In the genomic region with DNA sequence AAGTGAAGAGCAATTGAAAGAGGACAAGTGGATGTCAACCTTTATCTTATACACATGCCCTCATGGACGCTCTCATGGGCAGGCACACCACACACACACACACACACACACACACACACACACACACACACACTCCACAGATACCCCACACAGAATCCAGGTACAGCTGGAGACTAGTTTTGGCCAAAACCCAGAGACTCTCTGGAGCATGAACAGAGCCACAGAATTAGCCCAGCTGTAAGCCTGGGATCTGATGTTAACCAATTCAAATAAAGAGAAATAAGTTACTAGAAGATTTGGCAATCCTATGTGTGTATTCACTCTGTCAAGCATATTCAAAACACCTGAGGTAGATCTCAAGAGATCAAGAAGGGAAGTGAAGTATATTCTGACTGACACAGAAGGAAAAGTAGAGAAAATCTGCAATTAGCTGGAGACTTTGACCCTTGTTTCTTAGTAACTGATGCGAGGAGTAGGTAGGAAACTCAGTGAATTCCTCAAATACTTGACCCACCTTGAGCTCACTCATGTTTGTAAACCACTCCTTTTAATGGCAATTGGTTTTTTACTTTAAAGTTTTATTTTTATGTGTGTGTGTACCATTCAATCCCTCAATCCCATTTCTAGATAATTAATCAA, we compare ENCODE assay signal across 41 mouse cellular contexts. TPM values are rescaled to one million over a fixed set of nuclear protein-coding genes. Genes with fewer than 3 reads are reported as not detected.
DNase-seq lines count a peak whose midpoint lies in the region; ATAC-seq and TF ChIP-seq lines count a peak whose summit lies in the region.
"Had no signal": no experiment of that assay in that cellular context is flagged by ENCODE, and none has a peak within 500 bp of the region (broad histone marks: within the 10 kb centered on the region; RNA-seq: fewer than 3 reads in every experiment).

No protein-coding gene starts in this region.

- no peaks in the 10 kb centered on the region for H3K36me3 ChIP-seq in kidney, embryonic 14.5 days (ENCODE audit: control insufficient read depth, insufficient read depth, low read length)
- no peaks in the 10 kb centered on the region for H3K36me3 ChIP-seq in kidney, adult 2 months (ENCODE audit: control insufficient read depth, insufficient read depth, low read length)
- no peaks in the 10 kb centered on the region for H3K36me3 ChIP-seq in kidney, postnatal 0 days (ENCODE audit: insufficient read depth, low read length)
- H3K36me3 ChIP-seq: embryonic facial prominence, embryonic 10.5 days; embryonic facial prominence, embryonic 15.5 days; forebrain, embryonic 12.5 days; heart, embryonic 10.5 days; hindbrain, embryonic 12.5 days; liver, embryonic 12.5 days; neural tube, embryonic 12.5 days had no signal

- WGBS in kidney, embryonic 14.5 days = 71% methylated on average over 2 of the region's 2 CpGs
- 37% methylated on average over 2 of the region's 2 CpGs for WGBS in kidney, adult 2 months
- 63% methylated on average over 2 of the region's 2 CpGs for WGBS in kidney, postnatal 0 days

- no peak overlapping the region for H3K9ac ChIP-seq in kidney, embryonic 14.5 days (ENCODE audit: low read depth, low read length)
- H3K9ac ChIP-seq in kidney, postnatal 0 days (ENCODE audit: low read depth, low read length) = no peak overlapping the region
- H3K9ac ChIP-seq: embryonic facial prominence, embryonic 15.5 days; forebrain, embryonic 12.5 days; forebrain, postnatal 0 days; hindbrain, embryonic 12.5 days; liver, embryonic 12.5 days; liver, postnatal 0 days; neural tube, embryonic 12.5 days had no signal

- TF ChIP-seq POLR2A in kidney, adult 2 months (IDR thresholded peaks at IDR 0.05; ENCODE audit: low read depth, low read length) = no peak

- peak; percentile 37 for DNase-seq in kidney, adult 11 months
- peak; percentile 83 for DNase-seq in kidney, adult 2 months
- DNase-seq in kidney, postnatal 0 days (ENCODE audit: low spot score) = peak; percentile 43
- DNase-seq in natural killer cell, adult 2 months (ENCODE audit: low spot score in 2 of 2) = no peak
- DNase-seq: adrenal gland, postnatal 10 days; cerebellum, adult 8-10 months; cerebellum, postnatal 25 days; forebrain, postnatal 0 days; heart, postnatal 36 days; left cerebral cortex, postnatal 4 days; liver, postnatal 0 days; lung, postnatal 14 days; thymus, postnatal 4 days had no signal

- no peak overlapping the region for H3K4me2 ChIP-seq in kidney, embryonic 14.5 days (replicated peaks; ENCODE audit: low read depth, low read length)
- H3K4me2 ChIP-seq in kidney, postnatal 0 days (ENCODE audit: low read length) = no peak overlapping the region
- H3K4me2 ChIP-seq: embryonic facial prominence, embryonic 15.5 days; forebrain, embryonic 12.5 days; hindbrain, embryonic 12.5 days; liver, embryonic 12.5 days; midbrain, embryonic 11.5 days; neural tube, embryonic 12.5 days had no signal

- no peaks in the 10 kb centered on the region for H3K27me3 ChIP-seq in kidney, embryonic 14.5 days (ENCODE audit: control insufficient read depth, insufficient read depth, low read length)
- H3K27me3 ChIP-seq in kidney, adult 2 months (replicated peaks; ENCODE audit: control insufficient read depth, insufficient read depth, low read length) = no peaks in the 10 kb centered on the region
- H3K27me3 ChIP-seq in kidney, postnatal 0 days (ENCODE audit: insufficient read depth, low read length) = no peaks in the 10 kb centered on the region
- H3K27me3 ChIP-seq: CH12.LX; embryonic facial prominence, embryonic 15.5 days; forebrain, embryonic 12.5 days; hindbrain, embryonic 12.5 days; liver, embryonic 12.5 days; neural tube, embryonic 12.5 days had no signal

- H3K9me3 ChIP-seq in kidney, embryonic 14.5 days (ENCODE audit: control insufficient read depth, low read length) = no peaks in the 10 kb centered on the region
- H3K9me3 ChIP-seq in kidney, postnatal 0 days (replicated peaks; ENCODE audit: low read length) = no peaks in the 10 kb centered on the region
- H3K9me3 ChIP-seq: embryonic facial prominence, embryonic 10.5 days; embryonic facial prominence, embryonic 15.5 days; forebrain, embryonic 12.5 days; heart, embryonic 10.5 days; hindbrain, embryonic 12.5 days; liver, embryonic 12.5 days; neural tube, embryonic 12.5 days had no signal

- no peak overlapping the region for H3K4me3 ChIP-seq in kidney, embryonic 14.5 days (ENCODE audit: low read length)
- no peak overlapping the region for H3K4me3 ChIP-seq in kidney, adult 2 months (ENCODE audit: insufficient read depth, low read depth, low read length)
- no peak overlapping the region for H3K4me3 ChIP-seq in kidney, postnatal 0 days (replicated peaks; ENCODE audit: low read depth, low read length)
- H3K4me3 ChIP-seq: embryonic facial prominence, embryonic 10.5 days; embryonic facial prominence, embryonic 15.5 days; forebrain, embryonic 12.5 days; heart, embryonic 10.5 days; hindbrain, embryonic 12.5 days; liver, embryonic 12.5 days; neural tube, embryonic 12.5 days had no signal

- H3K27ac ChIP-seq in kidney, embryonic 14.5 days (ENCODE audit: low read depth, low read length) = no peak overlapping the region
- peak overlapping the region; percentile 80; the same call in 1 of the 2 replicates for H3K27ac ChIP-seq in kidney, adult 2 months (ENCODE audit: insufficient read depth, low read depth, low read length)
- peak overlapping the region; percentile 63; the same call in 1 of the 2 replicates for H3K27ac ChIP-seq in kidney, postnatal 0 days
- H3K27ac ChIP-seq: embryonic facial prominence, embryonic 10.5 days; embryonic facial prominence, embryonic 15.5 days; forebrain, embryonic 12.5 days; heart, embryonic 10.5 days; hindbrain, embryonic 12.5 days; hindbrain, postnatal 0 days; liver, embryonic 12.5 days; neural tube, embryonic 12.5 days had no signal

- no peaks in the 10 kb centered on the region for H3K4me1 ChIP-seq in kidney, embryonic 14.5 days (ENCODE audit: control insufficient read depth, insufficient read depth, low read length)
- peaks cover 8% of the 10 kb centered on the region; the same call in 1 of the 2 replicates for H3K4me1 ChIP-seq in kidney, adult 2 months (ENCODE audit: control insufficient read depth, insufficient read depth, low read length)
- H3K4me1 ChIP-seq in kidney, postnatal 0 days (replicated peaks; ENCODE audit: insufficient read depth, low read length) = no peaks in the 10 kb centered on the region
- H3K4me1 ChIP-seq: embryonic facial prominence, embryonic 10.5 days; embryonic facial prominence, embryonic 15.5 days; forebrain, embryonic 12.5 days; hindbrain, embryonic 12.5 days; neural tube, embryonic 12.5 days had no signal

- no peak for ATAC-seq in kidney, embryonic 14.5 days (ENCODE audit: low FRiP score, low TSS enrichment)
- ATAC-seq in kidney, postnatal 0 days (replicated peaks; ENCODE audit: low FRiP score, low read depth) = peak; percentile 71; the same call in 1 of the 2 replicates
- ATAC-seq in granulocyte monocyte progenitor cell, adult 5-6 weeks (replicated peaks; ENCODE audit: poor library complexity, severe bottlenecking) = no peak
- ATAC-seq in megakaryocyte progenitor cell, adult 5-6 weeks (replicated peaks; ENCODE audit: poor library complexity) = no peak
- ATAC-seq: activated CD4-positive, CD25-positive, alpha-beta regulatory T cell, adult 4 months; forebrain, postnatal 0 days; hindbrain, postnatal 0 days; liver, embryonic 12.5 days; liver, postnatal 0 days; midbrain, embryonic 16.5 days had no signal

- no peak for TF ChIP-seq CTCF in kidney, adult 2 months (conservative IDR thresholded peaks at IDR 0.05; ENCODE audit: insufficient read depth, insufficient read length, low read depth, low read length)
- no peak for TF ChIP-seq CTCF in kidney, postnatal 0 days (IDR thresholded peaks at IDR 0.05; ENCODE audit: low read depth)

RNA-seq across cellular contexts. Expression of gene Stx7, which starts 10.4 kb away (rescaled TPM):
- 67.8 and 95.5 TPM in 2 replicates for polyA plus RNA-seq in kidney, embryonic 14.5 days (2014; fragmentation: Nextera tagmentation; extraction: Ambion mirVana)
- polyA plus RNA-seq in kidney, adult 2 months (2012; rRNA removed) = 168 and 197 TPM in 2 replicates
- polyA plus RNA-seq in kidney, postnatal 0 days (2015; fragmentation: Nextera tagmentation; extraction: Ambion mirVana) = 167 and 185 TPM in 2 replicates
- 47.3 and 48.3 TPM in 2 replicates for total RNA-seq in granulocyte monocyte progenitor cell, adult 5-6 weeks (2014; fragmentation: Nextera tagmentation)
- total RNA-seq in granulocyte monocyte progenitor cell, adult 5-6 weeks (2017) = 60.2 and 67.6 TPM in 2 replicates
- 53.4 and 64.1 TPM in 2 replicates for total RNA-seq in megakaryocyte progenitor cell, adult 5-6 weeks (2015)
- 47.2 and 55.5 TPM in 2 replicates for total RNA-seq in megakaryocyte progenitor cell, adult 5-6 weeks (2017)

RNA-seq across cellular contexts. Expression of gene Taar9, which starts 29.4 kb away (rescaled TPM):
- polyA plus RNA-seq in kidney, embryonic 14.5 days (2014; fragmentation: Nextera tagmentation; extraction: Ambion mirVana) = not detected in 2 replicates
- not detected in 2 replicates for polyA plus RNA-seq in kidney, adult 2 months (2012; rRNA removed)
- not detected in 2 replicates for polyA plus RNA-seq in kidney, postnatal 0 days (2015; fragmentation: Nextera tagmentation; extraction: Ambion mirVana)
- total RNA-seq in granulocyte monocyte progenitor cell, adult 5-6 weeks (2014; fragmentation: Nextera tagmentation) = not detected in 2 replicates
- not detected in 2 replicates for total RNA-seq in granulocyte monocyte progenitor cell, adult 5-6 weeks (2017)
- not detected in 2 replicates for total RNA-seq in megakaryocyte progenitor cell, adult 5-6 weeks (2015)
- not detected in 2 replicates for total RNA-seq in megakaryocyte progenitor cell, adult 5-6 weeks (2017)
- total RNA-seq: adrenal gland, postnatal 10 days; CH12.LX; ES-E14; forebrain, postnatal 0 days; gastrocnemius, adult 8-10 months; heart, postnatal 36 days; hindbrain, postnatal 0 days; layer of hippocampus, adult 8-10 months; layer of hippocampus, postnatal 25 days; left cerebral cortex, adult 8-10 months; left cerebral cortex, postnatal 4 days; megakaryocyte, adult 5-6 weeks had no signal
- polyA plus RNA-seq: activated CD4-positive, CD25-positive, alpha-beta regulatory T cell, adult 4 months; C2C12; embryonic facial prominence, embryonic 10.5 days; embryonic facial prominence, embryonic 15.5 days; forebrain, embryonic 12.5 days; forebrain, postnatal 0 days; gonadal fat pad, adult 2 months; heart, embryonic 10.5 days; heart, embryonic 16.5 days; hindbrain, embryonic 12.5 days; hindbrain, postnatal 0 days; limb, embryonic 14.5 days; liver, embryonic 12.5 days; liver, postnatal 0 days; midbrain, embryonic 11.5 days; midbrain, embryonic 16.5 days; neural tube, embryonic 12.5 days; stomach, embryonic 14.5 days; testis, adult 2 months; thymus, postnatal 0 days had no signal

RNA-seq across cellular contexts. Expression of gene Taar8c, which starts 37.0 kb away (rescaled TPM):
- polyA plus RNA-seq in kidney, embryonic 14.5 days (2014; fragmentation: Nextera tagmentation; extraction: Ambion mirVana) = not detected in 2 replicates
- polyA plus RNA-seq in kidney, adult 2 months (2012; rRNA removed) = not detected in 2 replicates
- polyA plus RNA-seq in kidney, postnatal 0 days (2015; fragmentation: Nextera tagmentation; extraction: Ambion mirVana) = not detected in 2 replicates
- not detected in 2 replicates for total RNA-seq in granulocyte monocyte progenitor cell, adult 5-6 weeks (2014; fragmentation: Nextera tagmentation)
- not detected in 2 replicates for total RNA-seq in granulocyte monocyte progenitor cell, adult 5-6 weeks (2017)
- not detected in 2 replicates for total RNA-seq in megakaryocyte progenitor cell, adult 5-6 weeks (2015)
- not detected in 2 replicates for total RNA-seq in megakaryocyte progenitor cell, adult 5-6 weeks (2017)
- total RNA-seq: adrenal gland, postnatal 10 days; CH12.LX; ES-E14; forebrain, postnatal 0 days; gastrocnemius, adult 8-10 months; heart, postnatal 36 days; hindbrain, postnatal 0 days; layer of hippocampus, adult 8-10 months; layer of hippocampus, postnatal 25 days; left cerebral cortex, adult 8-10 months; left cerebral cortex, postnatal 4 days; megakaryocyte, adult 5-6 weeks had no signal
- polyA plus RNA-seq: activated CD4-positive, CD25-positive, alpha-beta regulatory T cell, adult 4 months; C2C12; embryonic facial prominence, embryonic 10.5 days; embryonic facial prominence, embryonic 15.5 days; forebrain, embryonic 12.5 days; forebrain, postnatal 0 days; gonadal fat pad, adult 2 months; heart, embryonic 10.5 days; heart, embryonic 16.5 days; hindbrain, embryonic 12.5 days; hindbrain, postnatal 0 days; limb, embryonic 14.5 days; liver, embryonic 12.5 days; liver, postnatal 0 days; midbrain, embryonic 11.5 days; midbrain, embryonic 16.5 days; neural tube, embryonic 12.5 days; stomach, embryonic 14.5 days; testis, adult 2 months; thymus, postnatal 0 days had no signal

RNA-seq across cellular contexts. Expression of gene Taar8b, which starts 46.6 kb away (rescaled TPM):
- polyA plus RNA-seq in kidney, embryonic 14.5 days (2014; fragmentation: Nextera tagmentation; extraction: Ambion mirVana) = not detected in 2 replicates
- not detected in 2 replicates for polyA plus RNA-seq in kidney, adult 2 months (2012; rRNA removed)
- polyA plus RNA-seq in kidney, postnatal 0 days (2015; fragmentation: Nextera tagmentation; extraction: Ambion mirVana) = not detected in 2 replicates
- total RNA-seq in granulocyte monocyte progenitor cell, adult 5-6 weeks (2014; fragmentation: Nextera tagmentation) = not detected in 2 replicates
- total RNA-seq in granulocyte monocyte progenitor cell, adult 5-6 weeks (2017) = not detected in 2 replicates
- total RNA-seq in megakaryocyte progenitor cell, adult 5-6 weeks (2015) = not detected in 2 replicates
- total RNA-seq in megakaryocyte progenitor cell, adult 5-6 weeks (2017) = not detected in 2 replicates
- total RNA-seq: adrenal gland, postnatal 10 days; CH12.LX; ES-E14; forebrain, postnatal 0 days; gastrocnemius, adult 8-10 months; heart, postnatal 36 days; hindbrain, postnatal 0 days; layer of hippocampus, adult 8-10 months; layer of hippocampus, postnatal 25 days; left cerebral cortex, adult 8-10 months; left cerebral cortex, postnatal 4 days; megakaryocyte, adult 5-6 weeks had no signal
- polyA plus RNA-seq: activated CD4-positive, CD25-positive, alpha-beta regulatory T cell, adult 4 months; C2C12; embryonic facial prominence, embryonic 10.5 days; embryonic facial prominence, embryonic 15.5 days; forebrain, embryonic 12.5 days; forebrain, postnatal 0 days; gonadal fat pad, adult 2 months; heart, embryonic 10.5 days; heart, embryonic 16.5 days; hindbrain, embryonic 12.5 days; hindbrain, postnatal 0 days; limb, embryonic 14.5 days; liver, embryonic 12.5 days; liver, postnatal 0 days; midbrain, embryonic 11.5 days; midbrain, embryonic 16.5 days; neural tube, embryonic 12.5 days; stomach, embryonic 14.5 days; testis, adult 2 months; thymus, postnatal 0 days had no signal

Comparison
In these comparisons a context has a peak if more than half of its experiments do, and no peak if none do; other contexts are left out.
1. DNase-seq: peak in kidney, adult 11 months (single experiment), kidney, adult 2 months (single experiment) and kidney, postnatal 0 days (single experiment); none in natural killer cell, adult 2 months (0 of 2).